12 mouse cellular contexts compared by ENCODE assay signal in genomic region chr11:107356224-107356623, GRCm38 (mm10).
A peak's percentile ranks its signal among the peaks of the same experiment; 100 is the strongest.
DNase-seq lines count a peak whose midpoint lies in the region; ATAC-seq and TF ChIP-seq lines count a peak whose summit lies in the region.
"Had no signal": no experiment of that assay in that cellular context is flagged by ENCODE, and none has a peak within 500 bp of the region (broad histone marks: within the 10 kb centered on the region; RNA-seq: fewer than 3 reads in every experiment).

No protein-coding gene starts in this region.

- no peak overlapping the region for H3K9ac ChIP-seq in heart, adult 2 months (ENCODE audit: low read depth, low read length)
- H3K9ac ChIP-seq in midbrain, embryonic 16.5 days (ENCODE audit: low read depth, low read length), result no peak overlapping the region

- no peak for TF ChIP-seq CTCF in heart, adult 2 months (IDR thresholded peaks at IDR 0.05)
- TF ChIP-seq CTCF in cerebellum, adult 2 months (IDR thresholded peaks at IDR 0.05; ENCODE audit: borderline replicate concordance, insufficient read depth, low read depth, low read length), result no peak

- peak overlapping the region; percentile 78 for H3K27ac ChIP-seq in heart, adult 2 months
- no peak overlapping the region; the same call in 1 of the 2 replicates for H3K27ac ChIP-seq in cerebellum, adult 2 months (ENCODE audit: insufficient read depth, low read length)
- no peak overlapping the region; the same call in 1 of the 2 replicates for H3K27ac ChIP-seq in midbrain, embryonic 16.5 days (ENCODE audit: low read length)

- intact Hi-C loops in heart, adult 2 months (cut with DNase I), result no loop called here

- no peaks in the 10 kb centered on the region for H3K27me3 ChIP-seq in heart, adult 2 months (ENCODE audit: control insufficient read depth, insufficient read depth, low read length)
- H3K27me3 ChIP-seq in cerebellum, adult 2 months (ENCODE audit: control insufficient read depth, insufficient read depth, low read length), result no peaks in the 10 kb centered on the region
- no peaks in the 10 kb centered on the region for H3K27me3 ChIP-seq in midbrain, embryonic 16.5 days (ENCODE audit: control insufficient read depth, insufficient read depth, low read depth, low read length)

- no peak overlapping the region for H3K4me3 ChIP-seq in heart, adult 2 months
- no peak overlapping the region for H3K4me3 ChIP-seq in cerebellum, adult 2 months (replicated peaks; ENCODE audit: insufficient read depth, low read depth, low read length)
- no peak overlapping the region for H3K4me3 ChIP-seq in midbrain, embryonic 16.5 days (ENCODE audit: low read depth, low read length)
- H3K4me3 ChIP-seq: forebrain, embryonic 10.5 days had no signal

- H3K4me1 ChIP-seq in heart, adult 2 months (ENCODE audit: control insufficient read depth, insufficient read depth, low read length), result peaks cover 16% of the 10 kb centered on the region
- H3K4me1 ChIP-seq in cerebellum, adult 2 months (ENCODE audit: control insufficient read depth, insufficient read depth, low read length), result peaks cover 33% of the 10 kb centered on the region
- H3K4me1 ChIP-seq in midbrain, embryonic 16.5 days (ENCODE audit: control insufficient read depth, insufficient read depth, low read length), result peaks cover 16% of the 10 kb centered on the region

- peak; percentile 54 for ATAC-seq in midbrain, embryonic 16.5 days

- no peak overlapping the region for H3K4me2 ChIP-seq in midbrain, embryonic 16.5 days (ENCODE audit: low read length)

- TF ChIP-seq EP300 in heart, adult 2 months (IDR thresholded peaks at IDR 0.05; ENCODE audit: insufficient read depth, low read depth, low read length), result no peak

- 60% methylated on average over 7 of the region's 7 CpGs for WGBS in heart, adult 2 months
- 33% methylated on average over 7 of the region's 7 CpGs for WGBS in cerebellum, adult 2 months
- 40% methylated on average over 7 of the region's 7 CpGs for WGBS in midbrain, embryonic 16.5 days

- H3K9me3 ChIP-seq in midbrain, embryonic 16.5 days (replicated peaks; ENCODE audit: control insufficient read depth, low read length, poor library complexity, severe bottlenecking), result no peaks in the 10 kb centered on the region
- H3K9me3 ChIP-seq: forebrain, embryonic 10.5 days had no signal

- no peak for TF ChIP-seq POLR2A in heart, adult 2 months (IDR thresholded peaks at IDR 0.05; ENCODE audit: insufficient read depth, low read depth, low read length)
- TF ChIP-seq POLR2A in cerebellum, adult 2 months (IDR thresholded peaks at IDR 0.05; ENCODE audit: borderline replicate concordance, insufficient read depth, low read length), result no peak

- peaks cover 2% of the 10 kb centered on the region; the same call in 1 of the 2 replicates for H3K79me2 ChIP-seq in heart, adult 2 months (replicated peaks; ENCODE audit: control insufficient read depth, insufficient read depth, low read length)

- H3K36me3 ChIP-seq in heart, adult 2 months (ENCODE audit: control insufficient read depth, insufficient read depth, low read length), result no peaks in the 10 kb centered on the region; the same call in 1 of the 2 replicates
- H3K36me3 ChIP-seq in midbrain, embryonic 16.5 days (ENCODE audit: control insufficient read depth, insufficient read depth, low read length), result no peaks in the 10 kb centered on the region
- H3K36me3 ChIP-seq: forebrain, embryonic 10.5 days had no signal

- no peak for DNase-seq in heart, adult 2 months
- DNase-seq in heart, adult 8-10 months (ENCODE audit: low spot score), result no peak
- DNase-seq in right cerebral cortex, adult 18-20 months, result peak; percentile 41
- no peak for DNase-seq in right cerebral cortex, postnatal 14 days
- DNase-seq in cerebellum, adult 2 months, result peak; percentile 39 to 70
- no peak for DNase-seq in yolk sac, embryonic 10.5 days (ENCODE audit: low spot score)
- no peak for DNase-seq in retina, postnatal 1 day
- DNase-seq: adrenal gland, postnatal 25 days; heart, adult 11 months; lung, postnatal 4 days had no signal

Comparison
In these comparisons a context has a peak if more than half of its experiments do, and no peak if none do; other contexts are left out.
1. DNase-seq: peak in right cerebral cortex, adult 18-20 months (single experiment) and cerebellum, adult 2 months (2 of 2); none in heart, adult 2 months (0 of 2), heart, adult 8-10 months (single experiment), right cerebral cortex, postnatal 14 days (single experiment), yolk sac, embryonic 10.5 days (single experiment) and retina, postnatal 1 day (single experiment).